Mouse (Mus musculus) adrenal gland, adult 10 weeks (tissue): ENCODE results near the gene Aasdh. TPM values are rescaled to one million over a fixed set of nuclear protein-coding genes. Genes with fewer than 3 reads are reported as not detected.

Experiments used
- polyA plus RNA-seq: library from polyadenylated mRNA; stranded (reverse); fragments of 350-450 nt; fragmentation: Illumina TruSeq; extraction: RNeasy Lipid Tissue Mini Kit (QIAGEN cat#74804); gene quantifications from one replicate; pipeline ENCODE4 v1.2.3, GENCODE M21; 2014; ENCODE audit warnings: low read depth, low replicate concordance

Aasdh gene
- 27.9 TPM for polyA plus RNA-seq

GRCm38 (mm10) chr5:76905405-76906154, at the start of gene Aasdh:
Aasdh (minus strand) TSS chr5:76905514.

GRCm38 (mm10) chr5:76951106-76952027, 46.1 kb upstream of the Aasdh start, which contains the start of the genes Paics and Ppat:
Paics (plus strand) TSS chr5:76951307.
Ppat (minus strand) TSS chr5:76951578.

Other genes starting within 250 kb of the Aasdh start
- 3.2 TPM for gene C530008M17Rik, start 249.0 kb downstream of the Aasdh start, polyA plus RNA-seq
- 425 TPM for gene Paics, start 45.8 kb upstream of the Aasdh start, polyA plus RNA-seq
- gene Ppat, start 46.1 kb upstream of the Aasdh start, polyA plus RNA-seq: 32.1 TPM
- gene Srp72, start 69.2 kb upstream of the Aasdh start, polyA plus RNA-seq: 275 TPM
- not detected for gene Arl9, start 98.5 kb upstream of the Aasdh start, polyA plus RNA-seq
- not detected for gene Thegl, start 110.5 kb upstream of the Aasdh start, polyA plus RNA-seq
- gene Hopx, start 209.6 kb upstream of the Aasdh start, polyA plus RNA-seq: 1.3 TPM